Mouse (Mus musculus) erythroblast, embryonic 14.5 days (primary cell): ENCODE measurements around the gene Epop. TPM values are rescaled to one million over a fixed set of nuclear protein-coding genes. Genes with fewer than 3 reads are reported as not detected.

Experiments used
- H3K27me3 ChIP-seq: 2 replicates; pipeline ENCODE4 v1.6.1; 2012; ENCODE audit warnings: inconsistent platforms; ENCODE audit not compliant: control insufficient read depth
- H3K36me3 ChIP-seq: 2 replicates; pipeline ENCODE4 v1.6.1; 2012; ENCODE audit warnings: mild to moderate bottlenecking, inconsistent platforms; ENCODE audit not compliant: control insufficient read depth
- H3K4me1 ChIP-seq: 2 replicates; pipeline ENCODE4 v1.6.1; 2012; ENCODE audit warnings: inconsistent platforms; ENCODE audit not compliant: control insufficient read depth
- H3K4me3 ChIP-seq: replicated peaks from 2 replicates; pipeline ENCODE3; 2012; ENCODE audit warnings: moderate library complexity, mild to moderate bottlenecking, inconsistent platforms
- H3K9me3 ChIP-seq: 2 replicates; pipeline ENCODE4 v1.6.1; 2012; ENCODE audit warnings: low read length, inconsistent platforms, mixed read lengths; ENCODE audit not compliant: control insufficient read depth
- GATA1 ChIP-seq: IDR thresholded peaks from 2 replicates; pipeline ENCODE4 v1.6.1; 2012; ENCODE audit warnings: low read length, inconsistent platforms, mixed read lengths
- TAL1 ChIP-seq: IDR thresholded peaks from 3 replicates; pipeline ENCODE4 v1.6.1; 2012; ENCODE audit warnings: low read length, inconsistent platforms, mixed read lengths
- polyA plus RNA-seq: library from polyadenylated mRNA; stranded (reverse); fragments of >175 nt; gene quantifications from 2 replicates; pipeline ENCODE4 v1.2.3, GENCODE M21; 2012

Gene Epop
- polyA plus RNA-seq, 1 experiment = 0.13 TPM

- Histone ChIP-seq H3K9me3 (peaks cover 10% of the 10 kb centered on the region; the same call in 1 of the 2 replicates), H3K4me3 (no peak overlapping the region), H3K4me1 (peaks cover 11% of the 10 kb centered on the region), H3K36me3 (no peaks in the 10 kb centered on the region), H3K27me3 (peaks cover 81% of the 10 kb centered on the region)
- TF ChIP-seq GATA1 (no peak), TAL1 (no peak)
Measured at GRCm38 (mm10) chr11:97626431-97626830, 3.1 kb downstream of the Epop start.

- no peaks in the 10 kb centered on the region for H3K36me3 ChIP-seq
- no peak overlapping the region for H3K4me3 ChIP-seq
- peaks cover 11% of the 10 kb centered on the region for H3K4me1 ChIP-seq
- peaks cover 14% of the 10 kb centered on the region for H3K9me3 ChIP-seq
- no peak for TF ChIP-seq TAL1
- TF ChIP-seq GATA1 = no peak
- peaks cover 76% of the 10 kb centered on the region for H3K27me3 ChIP-seq
Measured at GRCm38 (mm10) chr11:97625551-97625950, 4.0 kb downstream of the Epop start.

- Histone ChIP-seq H3K4me1 (peaks cover 4% of the 10 kb centered on the region), H3K4me3 (no peak overlapping the region), H3K27me3 (peaks cover 55% of the 10 kb centered on the region), H3K36me3 (no peaks in the 10 kb centered on the region), H3K9me3 (peaks cover 8% of the 10 kb centered on the region)
- TF ChIP-seq TAL1 (no peak), GATA1 (no peak)
Measured at GRCm38 (mm10) chr11:97623166-97623565, 6.3 kb downstream of the Epop start.

- peaks cover 53% of the 10 kb centered on the region for H3K27me3 ChIP-seq
- TF ChIP-seq TAL1 (no peak), GATA1 (no peak)
- H3K4me3 ChIP-seq = no peak overlapping the region
- peaks cover 4% of the 10 kb centered on the region for H3K4me1 ChIP-seq
- H3K9me3 ChIP-seq = peaks cover 7% of the 10 kb centered on the region
- H3K36me3 ChIP-seq = no peaks in the 10 kb centered on the region
Measured at GRCm38 (mm10) chr11:97622440-97622839, 7.1 kb downstream of the Epop start.

- TF ChIP-seq GATA1 = no peak
- TF ChIP-seq TAL1 = no peak
- peaks cover 4% of the 10 kb centered on the region for H3K4me1 ChIP-seq
- H3K4me3 ChIP-seq = no peak overlapping the region
- H3K9me3 ChIP-seq = peaks cover 7% of the 10 kb centered on the region
- H3K36me3 ChIP-seq = no peaks in the 10 kb centered on the region
- peaks cover 35% of the 10 kb centered on the region for H3K27me3 ChIP-seq
Measured at GRCm38 (mm10) chr11:97619391-97619795, 10.1 kb downstream of the Epop start.

GRCm38 (mm10) chr11:97618368-97618767, 11.1 kb downstream of the Epop start:
- peaks cover 26% of the 10 kb centered on the region for H3K27me3 ChIP-seq
- peaks cover 7% of the 10 kb centered on the region for H3K9me3 ChIP-seq
- H3K4me3 ChIP-seq = no peak overlapping the region
- no peak for TF ChIP-seq TAL1
- TF ChIP-seq GATA1 = no peak
- peaks cover 4% of the 10 kb centered on the region for H3K4me1 ChIP-seq
- no peaks in the 10 kb centered on the region for H3K36me3 ChIP-seq

GRCm38 (mm10) chr11:97615276-97615675, 14.2 kb downstream of the Epop start:
- TF ChIP-seq GATA1 (no peak), TAL1 (no peak)
- H3K4me3 ChIP-seq = no peak overlapping the region
- peaks cover 4% of the 10 kb centered on the region for H3K4me1 ChIP-seq
- no peaks in the 10 kb centered on the region for H3K36me3 ChIP-seq
- 0 out of 2 replicates have a peak, but pooled peaks cover 2% of the 10 kb centered on the region for H3K9me3 ChIP-seq
- peaks cover 21% of the 10 kb centered on the region for H3K27me3 ChIP-seq

GRCm38 (mm10) chr11:97611076-97611475, 18.4 kb downstream of the Epop start:
- no peaks in the 10 kb centered on the region for H3K4me1 ChIP-seq
- H3K27me3 ChIP-seq = 0 out of 2 replicates have a peak, but pooled peaks cover 2% of the 10 kb centered on the region
- TF ChIP-seq GATA1 (no peak), TAL1 (no peak)
- no peaks in the 10 kb centered on the region for H3K9me3 ChIP-seq
- no peak overlapping the region for H3K4me3 ChIP-seq
- no peaks in the 10 kb centered on the region for H3K36me3 ChIP-seq

- 0 out of 2 replicates have a peak, but pooled peaks cover 3% of the 10 kb centered on the region for H3K27me3 ChIP-seq
- no peak overlapping the region for H3K4me3 ChIP-seq
- TF ChIP-seq TAL1 = no peak
- TF ChIP-seq GATA1 = no peak
- H3K36me3 ChIP-seq = no peaks in the 10 kb centered on the region
- no peaks in the 10 kb centered on the region for H3K9me3 ChIP-seq
- no peaks in the 10 kb centered on the region for H3K4me1 ChIP-seq
Measured at GRCm38 (mm10) chr11:97609743-97610142, 19.8 kb downstream of the Epop start.

- Histone ChIP-seq H3K27me3 (0 out of 2 replicates have a peak, but pooled peaks cover 3% of the 10 kb centered on the region), H3K4me3 (no peak overlapping the region), H3K9me3 (no peaks in the 10 kb centered on the region), H3K36me3 (no peaks in the 10 kb centered on the region), H3K4me1 (no peaks in the 10 kb centered on the region)
- TF ChIP-seq GATA1 (no peak), TAL1 (no peak)
Measured at GRCm38 (mm10) chr11:97608933-97609332, 20.6 kb downstream of the Epop start.
